Mouse (Mus musculus): ENCODE results near the gene Acd. TPM values are rescaled to one million over a fixed set of nuclear protein-coding genes. Genes with fewer than 3 reads are reported as not detected.

The Acd gene
- polyA plus RNA-seq (2012; rRNA removed) = 49.4 and 52.3 TPM in 2 replicates

DNA sequence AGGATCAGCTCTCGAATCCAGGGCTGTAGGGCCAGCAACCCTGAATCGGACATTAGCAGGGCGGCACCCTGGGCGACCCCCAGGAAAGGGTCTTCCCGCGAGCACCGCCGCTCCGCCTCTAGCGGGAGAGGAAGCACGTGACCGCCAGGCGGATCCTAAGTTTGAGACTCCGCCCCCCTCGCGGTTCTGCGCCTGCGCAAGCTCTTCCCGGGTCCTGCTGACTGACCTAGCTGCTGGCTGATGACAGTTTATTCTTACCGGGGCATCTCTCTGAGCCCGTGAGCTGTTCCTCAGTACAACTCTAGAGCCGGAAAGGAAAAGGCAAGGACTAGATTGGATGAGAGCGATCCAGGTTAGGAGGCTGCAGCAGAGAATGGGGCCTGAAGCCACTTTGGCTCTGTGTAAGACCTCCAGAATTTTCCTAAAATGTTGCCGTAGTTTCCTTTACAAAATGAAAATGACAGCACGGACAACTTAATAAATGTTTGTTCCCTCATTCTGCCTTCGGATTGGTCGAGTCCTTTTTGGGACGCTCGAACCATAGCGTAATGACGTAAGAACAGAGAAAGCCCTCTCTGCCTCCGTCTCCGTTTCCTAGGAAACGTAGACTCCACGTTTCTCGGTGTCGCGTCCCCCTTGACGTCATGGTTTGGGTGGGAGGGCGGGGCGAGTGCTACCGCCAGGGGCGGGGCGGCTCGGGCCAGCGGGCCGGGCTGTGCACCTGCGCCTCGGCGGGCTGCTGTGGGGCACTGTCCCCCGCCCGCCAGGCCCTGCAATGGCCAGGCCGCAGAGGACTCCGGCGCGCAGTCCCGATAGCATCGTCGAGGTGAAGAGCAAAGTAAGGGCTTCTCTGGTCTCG is at the start of gene Acd, which contains the start of gene Pard6a:
Gene Acd (minus strand): TSS at position 137 of the 859 bp plus-strand sequence.
Gene Pard6a (plus strand): TSS at position 183 of the 859 bp plus-strand sequence.
- no peaks in the 10 kb centered on the region for H3K4me1 ChIP-seq (ENCODE audit: control insufficient read depth, insufficient read depth, low read length)
- H3K4me3 ChIP-seq (ENCODE audit: insufficient read depth, low read length) = peak within 1 kb of the TSS; percentile 72
- peak; percentile 80; the same call in 1 of the 2 replicates for TF ChIP-seq POLR2A (IDR thresholded peaks at IDR 0.05; ENCODE audit: extremely low read depth, insufficient read depth, low read length)
- no peak for TF ChIP-seq CTCF (IDR thresholded peaks at IDR 0.05; ENCODE audit: extremely low read depth, insufficient read depth, low read length)
- H3K27ac ChIP-seq (ENCODE audit: insufficient read depth, low read length) = peak within 1 kb of the TSS; percentile 92

GRCm38 (mm10) chr8:105750606-105751005 is 49.7 kb upstream of the Acd start:
- Histone ChIP-seq H3K4me3 (ENCODE audit: insufficient read depth, low read length) (no peak overlapping the region), H3K4me1 (ENCODE audit: control insufficient read depth, insufficient read depth, low read length) (no peaks in the 10 kb centered on the region), H3K27ac (ENCODE audit: insufficient read depth, low read length) (no peak overlapping the region)
- TF ChIP-seq CTCF (IDR thresholded peaks at IDR 0.05; ENCODE audit: extremely low read depth, insufficient read depth, low read length) (no peak), POLR2A (IDR thresholded peaks at IDR 0.05; ENCODE audit: extremely low read depth, insufficient read depth, low read length) (no peak)

DNA sequence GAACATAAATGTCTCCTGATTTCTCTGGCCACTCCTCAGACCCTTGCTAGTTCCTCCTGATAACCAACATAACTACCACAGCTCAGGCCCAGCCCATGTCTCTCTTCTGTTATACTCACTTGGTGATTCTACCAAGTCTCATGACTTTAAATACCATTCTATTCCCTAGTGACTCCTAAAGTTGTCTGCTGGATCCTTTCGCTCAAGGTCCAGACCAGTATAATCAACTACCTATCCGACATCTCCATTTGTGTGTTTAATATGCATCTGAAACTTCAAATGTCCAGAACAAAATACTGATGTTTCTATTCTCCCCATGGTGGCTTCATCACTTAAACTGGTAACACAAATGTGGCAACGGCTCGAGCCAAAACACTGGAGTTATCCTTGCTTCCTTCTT is 42.4 kb upstream of the Acd start:
- Histone ChIP-seq H3K4me1 (ENCODE audit: control insufficient read depth, insufficient read depth, low read length) (no peaks in the 10 kb centered on the region), H3K27ac (ENCODE audit: insufficient read depth, low read length) (no peak overlapping the region), H3K4me3 (ENCODE audit: insufficient read depth, low read length) (no peak overlapping the region)
- TF ChIP-seq POLR2A (IDR thresholded peaks at IDR 0.05; ENCODE audit: extremely low read depth, insufficient read depth, low read length) = no peak
- TF ChIP-seq CTCF (IDR thresholded peaks at IDR 0.05; ENCODE audit: extremely low read depth, insufficient read depth, low read length) = no peak

DNA sequence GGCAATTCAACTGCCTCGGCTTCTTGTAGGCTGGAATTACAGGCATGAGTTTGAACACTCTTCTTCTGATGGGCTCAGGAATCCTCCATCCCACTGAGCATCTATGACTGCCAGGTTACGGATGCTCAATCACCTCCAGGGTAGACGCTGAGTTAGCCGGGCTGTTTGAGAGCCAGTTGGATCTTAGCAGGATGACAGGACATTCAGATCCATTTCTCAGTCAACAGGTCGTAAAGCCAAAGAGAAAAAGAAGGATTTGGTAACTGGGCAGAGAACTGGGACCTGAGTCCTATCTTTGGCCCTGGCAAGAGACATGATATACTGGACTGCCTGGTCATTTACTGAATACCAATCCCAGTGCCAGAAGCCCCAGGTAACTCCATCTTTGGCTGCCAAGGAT is 38.3 kb upstream of the Acd start:
- H3K4me1 ChIP-seq (ENCODE audit: control insufficient read depth, insufficient read depth, low read length) = no peaks in the 10 kb centered on the region
- TF ChIP-seq POLR2A (IDR thresholded peaks at IDR 0.05; ENCODE audit: extremely low read depth, insufficient read depth, low read length) = no peak
- TF ChIP-seq CTCF (IDR thresholded peaks at IDR 0.05; ENCODE audit: extremely low read depth, insufficient read depth, low read length) = no peak
- no peak overlapping the region for H3K4me3 ChIP-seq (ENCODE audit: insufficient read depth, low read length)
- no peak overlapping the region for H3K27ac ChIP-seq (ENCODE audit: insufficient read depth, low read length)

DNA sequence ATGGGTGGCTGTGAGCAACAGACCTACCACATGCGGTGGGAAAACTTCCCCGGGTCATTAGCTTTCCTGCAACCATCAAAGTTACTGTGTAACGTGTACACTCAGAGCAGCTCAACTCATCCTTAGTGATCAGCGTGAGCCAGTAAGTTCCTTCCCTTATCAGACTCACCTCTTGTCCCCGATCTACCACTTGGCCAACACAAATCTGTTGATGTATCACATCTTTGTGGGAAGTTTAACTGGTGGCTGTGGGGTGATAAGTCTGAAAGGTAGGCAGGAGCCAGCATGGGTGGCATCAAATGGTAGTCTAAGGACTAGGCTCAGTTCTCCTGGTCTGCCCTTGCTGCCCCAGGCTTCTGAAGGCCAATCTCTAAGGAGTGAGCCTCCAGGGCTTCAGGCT is 31.3 kb upstream of the Acd start:
- no peak overlapping the region for H3K27ac ChIP-seq (ENCODE audit: insufficient read depth, low read length)
- H3K4me1 ChIP-seq (ENCODE audit: control insufficient read depth, insufficient read depth, low read length) = no peaks in the 10 kb centered on the region
- H3K4me3 ChIP-seq (ENCODE audit: insufficient read depth, low read length) = no peak overlapping the region
- TF ChIP-seq POLR2A (IDR thresholded peaks at IDR 0.05; ENCODE audit: extremely low read depth, insufficient read depth, low read length) = no peak
- TF ChIP-seq CTCF (IDR thresholded peaks at IDR 0.05; ENCODE audit: extremely low read depth, insufficient read depth, low read length) = no peak

DNA sequence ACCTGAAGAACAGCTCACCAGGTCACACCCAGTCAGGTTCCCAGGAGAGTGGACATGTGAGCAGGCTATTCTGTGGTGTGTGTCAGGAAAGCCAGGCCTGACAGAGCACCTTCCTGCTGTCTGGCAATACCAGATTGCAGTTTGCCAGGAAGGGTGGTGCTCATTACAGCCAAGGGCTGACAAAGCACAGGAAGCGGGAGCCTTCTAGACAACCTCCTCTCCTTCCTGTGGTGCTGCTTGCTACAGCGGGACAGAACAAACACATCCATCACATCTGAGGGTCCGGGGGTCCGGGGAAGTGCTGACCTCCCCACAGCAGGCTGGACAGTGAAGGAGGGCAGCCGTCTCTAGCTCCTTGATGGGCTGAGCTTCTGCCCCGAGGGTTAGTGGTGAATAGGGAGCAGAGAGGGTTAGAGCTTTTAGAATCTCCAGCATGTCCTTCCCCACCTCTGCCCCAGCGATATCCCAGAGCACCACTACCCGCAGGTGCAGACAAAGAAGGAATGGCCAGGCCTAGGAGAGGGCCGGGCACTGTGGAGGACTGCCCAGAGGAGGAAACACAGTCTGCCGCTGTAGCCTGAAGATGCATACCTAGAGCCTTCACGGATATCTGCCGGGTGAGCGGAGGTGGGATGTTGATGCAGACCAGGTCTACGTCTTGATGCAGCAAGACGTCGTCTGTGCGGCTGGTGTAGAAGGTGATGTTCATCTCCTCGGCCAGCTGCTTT is 26.7 kb upstream of the Acd start:
- TF ChIP-seq CTCF (IDR thresholded peaks at IDR 0.05; ENCODE audit: extremely low read depth, insufficient read depth, low read length) = no peak
- TF ChIP-seq POLR2A (IDR thresholded peaks at IDR 0.05; ENCODE audit: extremely low read depth, insufficient read depth, low read length) = no peak
- Histone ChIP-seq H3K4me1 (ENCODE audit: control insufficient read depth, insufficient read depth, low read length) (no peaks in the 10 kb centered on the region), H3K4me3 (ENCODE audit: insufficient read depth, low read length) (no peak overlapping the region), H3K27ac (ENCODE audit: insufficient read depth, low read length) (0 out of 2 replicates have a peak overlapping the region, but pooled peaks have one; percentile 28)

GRCm38 (mm10) chr8:105725726-105726125 is 24.8 kb upstream of the Acd start:
- no peak for TF ChIP-seq POLR2A (IDR thresholded peaks at IDR 0.05; ENCODE audit: extremely low read depth, insufficient read depth, low read length)
- no peak for TF ChIP-seq CTCF (IDR thresholded peaks at IDR 0.05; ENCODE audit: extremely low read depth, insufficient read depth, low read length)
- Histone ChIP-seq H3K4me3 (ENCODE audit: insufficient read depth, low read length) (no peak overlapping the region), H3K4me1 (ENCODE audit: control insufficient read depth, insufficient read depth, low read length) (no peaks in the 10 kb centered on the region), H3K27ac (ENCODE audit: insufficient read depth, low read length) (no peak overlapping the region)

DNA sequence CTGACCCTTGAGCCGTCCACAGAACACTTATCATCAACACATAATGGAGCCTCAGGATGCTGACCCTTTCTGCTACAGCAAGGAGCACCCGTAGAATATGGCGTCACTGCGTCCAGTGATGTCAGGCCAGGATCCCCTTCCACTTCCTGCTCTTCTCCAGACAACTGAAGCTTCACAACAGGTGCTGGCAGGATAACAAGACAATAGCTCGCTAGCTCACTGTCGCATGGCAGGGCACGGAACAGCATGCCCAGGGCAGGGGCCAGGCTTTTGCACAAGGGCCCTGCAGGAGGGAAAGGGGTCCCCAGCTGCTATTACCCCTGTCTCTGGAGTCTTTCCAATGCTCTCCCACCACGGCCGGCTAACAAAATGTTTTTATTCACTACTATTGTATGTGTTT is 22.0 kb upstream of the Acd start:
- no peak overlapping the region for H3K4me3 ChIP-seq (ENCODE audit: insufficient read depth, low read length)
- TF ChIP-seq POLR2A (IDR thresholded peaks at IDR 0.05; ENCODE audit: extremely low read depth, insufficient read depth, low read length) = no peak

DNA sequence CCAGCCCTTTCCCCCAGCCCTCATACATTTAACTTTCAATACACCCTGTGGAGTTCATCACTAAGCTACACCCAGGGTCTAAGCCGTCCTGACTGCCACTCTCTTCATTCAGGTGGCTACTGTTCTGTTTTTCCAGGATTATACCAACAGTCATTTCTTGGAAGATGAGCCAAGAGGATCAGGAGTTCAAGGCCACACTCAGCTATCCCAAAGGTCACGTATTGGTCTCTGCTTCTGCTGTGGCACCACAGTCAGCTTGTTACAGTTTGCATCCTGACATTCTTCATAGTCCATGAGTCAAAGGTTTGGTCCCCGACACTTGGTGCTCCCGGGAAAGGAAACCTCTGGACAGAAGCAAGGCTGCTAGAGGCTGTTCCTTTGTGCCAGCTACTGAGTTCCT is 18.7 kb upstream of the Acd start:
- Histone ChIP-seq H3K4me1 (ENCODE audit: control insufficient read depth, insufficient read depth, low read length) (no peaks in the 10 kb centered on the region), H3K27ac (ENCODE audit: insufficient read depth, low read length) (no peak overlapping the region), H3K4me3 (ENCODE audit: insufficient read depth, low read length) (no peak overlapping the region)
- no peak for TF ChIP-seq CTCF (IDR thresholded peaks at IDR 0.05; ENCODE audit: extremely low read depth, insufficient read depth, low read length)
- TF ChIP-seq POLR2A (IDR thresholded peaks at IDR 0.05; ENCODE audit: extremely low read depth, insufficient read depth, low read length) = no peak

More for the DNA sequence above, 22.0 kb upstream of the Acd start:
- no peaks in the 10 kb centered on the region for H3K4me1 ChIP-seq (ENCODE audit: control insufficient read depth, insufficient read depth, low read length)
- H3K27ac ChIP-seq (ENCODE audit: insufficient read depth, low read length) = no peak overlapping the region

All from cortical plate, adult 2 months (tissue).